Mouse (Mus musculus) CD4-positive, CD25-positive, alpha-beta regulatory T cell, adult 9 weeks (primary cell): Measurements from ENCODE around the gene Alg2. TPM values are rescaled to one million over a fixed set of nuclear protein-coding genes. Genes with fewer than 3 reads are reported as not detected.

ENCODE experiments used
- polyA plus RNA-seq: library from polyadenylated mRNA; unstranded; fragments of 100-300 nt; shearing (Covaris generic); gene quantifications from one replicate; pipeline ENCODE4 v1.2.1, GENCODE M21; 2017

Alg2 gene
- polyA plus RNA-seq = 20.6 TPM

GRCm38 (mm10) chr4:47473968-47474729 lies at the start of gene Alg2, which contains the start of gene Sec61b:
Alg2 (minus strand) TSS chr4:47474333.
Sec61b (plus strand) TSS chr4:47474658.

Other genes starting within 250 kb of the Alg2 start
- 49.4 TPM for gene Tgfbr1, start 121.1 kb downstream of the Alg2 start, polyA plus RNA-seq
- 264 TPM for gene Sec61b, start 325 bp upstream of the Alg2 start, polyA plus RNA-seq